Mouse (Mus musculus): ENCODE results near the gene Slc19a1. TPM values are rescaled to one million over a fixed set of nuclear protein-coding genes. Genes with fewer than 3 reads are reported as not detected.
A peak's percentile ranks its signal among the peaks of the same experiment; 100 is the strongest.

Gene Slc19a1
- polyA plus RNA-seq, 1 experiment from 2014 or later, result 24.5 TPM

DNA sequence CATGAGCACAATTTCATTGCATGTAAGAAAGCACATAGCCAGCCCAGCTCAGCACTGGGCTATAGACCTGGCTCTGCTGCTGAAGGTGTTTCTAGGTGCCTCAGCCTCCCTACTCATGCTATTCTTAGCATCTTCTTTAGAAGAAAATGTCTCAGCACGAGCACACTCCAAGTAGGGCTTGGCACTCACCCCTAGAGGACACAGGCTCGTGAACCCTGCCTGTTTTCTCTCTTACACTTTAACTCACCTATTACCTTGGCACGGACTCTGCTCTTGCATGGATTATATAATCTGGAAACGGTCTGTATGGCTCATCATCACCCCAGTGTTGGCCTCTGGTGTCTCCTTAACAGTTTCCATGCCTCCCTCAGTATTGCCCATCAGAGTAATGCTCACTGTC lies 20.4 kb upstream of the Slc19a1 start:
- DNase-seq (ENCODE audit: low spot score) (no peak), ATAC-seq (ENCODE audit: low FRiP score) (no peak)
- Histone ChIP-seq H3K4me1 (replicated peaks; ENCODE audit: control insufficient read depth, insufficient read depth, low read length) (peaks cover 6% of the 10 kb centered on the region; the same call in 1 of the 2 replicates), H3K9me3 (ENCODE audit: control insufficient read depth, low read length) (no peaks in the 10 kb centered on the region), H3K9ac (ENCODE audit: low read depth, low read length) (no peak overlapping the region), H3K27me3 (ENCODE audit: control insufficient read depth, insufficient read depth, low read length) (no peaks in the 10 kb centered on the region), H3K4me3 (ENCODE audit: low read depth, low read length) (no peak overlapping the region), H3K4me2 (replicated peaks; ENCODE audit: low read depth, low read length) (no peak overlapping the region), H3K27ac (ENCODE audit: low read depth, low read length) (no peak overlapping the region), H3K36me3 (ENCODE audit: control insufficient read depth, insufficient read depth, low read length) (no peaks in the 10 kb centered on the region)
- WGBS, result 87% methylated on average over 4 of the region's 4 CpGs

DNA sequence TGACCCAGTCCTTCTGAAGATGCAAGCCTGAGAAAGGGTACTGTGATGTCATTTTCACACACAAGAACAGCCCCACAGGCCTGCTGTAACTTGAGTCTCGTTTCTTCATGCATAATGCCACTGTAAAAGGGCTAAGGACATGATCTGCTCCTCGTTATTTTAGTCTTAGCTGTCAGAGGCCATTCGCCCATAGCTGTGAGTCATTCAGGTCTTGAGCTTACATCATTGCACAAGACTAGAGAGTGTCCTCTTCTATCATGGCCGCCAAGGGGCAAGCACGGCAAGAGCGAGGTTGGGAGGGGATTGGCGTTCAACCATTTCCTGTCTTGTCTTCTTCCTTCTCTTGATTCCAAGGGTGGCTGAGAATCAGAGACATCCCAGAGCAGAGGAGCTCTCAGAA lies 16.0 kb upstream of the Slc19a1 start:
- H3K9me3 ChIP-seq (ENCODE audit: control insufficient read depth, low read length), result no peaks in the 10 kb centered on the region
- DNase-seq (ENCODE audit: low spot score) (no peak), ATAC-seq (ENCODE audit: low FRiP score) (no peak)
- no peak overlapping the region for H3K4me3 ChIP-seq (ENCODE audit: low read depth, low read length)
- no peak overlapping the region for H3K9ac ChIP-seq (ENCODE audit: low read depth, low read length)
- no peak overlapping the region for H3K4me2 ChIP-seq (replicated peaks; ENCODE audit: low read depth, low read length)
- H3K27me3 ChIP-seq (ENCODE audit: control insufficient read depth, insufficient read depth, low read length), result no peaks in the 10 kb centered on the region
- no peak overlapping the region for H3K27ac ChIP-seq (ENCODE audit: low read depth, low read length)
- 79% methylated on average over 7 of the region's 7 CpGs for WGBS
- H3K4me1 ChIP-seq (replicated peaks; ENCODE audit: control insufficient read depth, insufficient read depth, low read length), result no peaks in the 10 kb centered on the region
- H3K36me3 ChIP-seq (ENCODE audit: control insufficient read depth, insufficient read depth, low read length), result no peaks in the 10 kb centered on the region

DNA sequence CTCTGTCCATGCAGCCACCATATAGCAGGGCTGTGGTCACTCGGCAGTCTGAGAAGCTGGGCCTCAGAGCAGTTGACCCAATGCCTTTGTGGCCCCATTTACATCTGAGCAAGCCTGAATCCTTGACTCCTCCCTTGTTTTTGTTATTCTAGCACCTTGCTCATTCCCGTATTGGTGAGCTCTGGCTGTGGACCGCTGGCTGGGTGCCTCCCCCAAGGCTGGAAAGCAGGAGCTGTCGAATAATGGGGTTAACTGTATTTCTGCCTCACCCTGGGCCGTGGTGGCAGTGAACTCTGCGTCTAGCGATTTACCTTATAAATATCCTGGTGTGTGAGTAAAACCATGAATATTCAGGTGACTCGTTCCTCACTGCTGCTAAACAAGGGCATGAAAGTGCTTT lies 15.5 kb upstream of the Slc19a1 start:
- Histone ChIP-seq H3K9me3 (ENCODE audit: control insufficient read depth, low read length) (no peaks in the 10 kb centered on the region), H3K9ac (ENCODE audit: low read depth, low read length) (no peak overlapping the region), H3K27ac (ENCODE audit: low read depth, low read length) (no peak overlapping the region), H3K4me3 (ENCODE audit: low read depth, low read length) (no peak overlapping the region), H3K4me2 (replicated peaks; ENCODE audit: low read depth, low read length) (no peak overlapping the region), H3K4me1 (replicated peaks; ENCODE audit: control insufficient read depth, insufficient read depth, low read length) (no peaks in the 10 kb centered on the region), H3K27me3 (ENCODE audit: control insufficient read depth, insufficient read depth, low read length) (no peaks in the 10 kb centered on the region), H3K36me3 (ENCODE audit: control insufficient read depth, insufficient read depth, low read length) (no peaks in the 10 kb centered on the region)
- DNase-seq (ENCODE audit: low spot score) (no peak), ATAC-seq (ENCODE audit: low FRiP score) (no peak)
- WGBS, result 43% methylated on average over 8 of the region's 8 CpGs

DNA sequence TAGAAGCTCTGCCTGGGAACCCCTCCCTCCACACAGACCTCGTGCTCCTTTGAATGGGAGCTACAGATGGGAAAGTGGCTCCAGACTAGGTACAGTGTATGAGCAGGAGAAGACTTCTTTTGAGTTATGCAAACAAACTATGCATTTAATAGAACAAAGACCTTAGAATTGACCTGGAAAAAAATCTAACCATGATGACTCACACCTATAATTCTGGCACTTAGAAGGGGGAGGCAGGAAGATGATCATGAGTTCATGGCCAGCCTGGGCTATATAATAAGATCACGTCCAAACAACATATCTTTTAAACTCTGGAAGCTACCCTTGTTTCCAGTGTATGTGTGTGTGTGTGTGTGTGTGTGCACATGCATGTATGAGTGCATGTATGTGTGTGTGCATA lies 15.0 kb upstream of the Slc19a1 start:
- no peak overlapping the region for H3K27ac ChIP-seq (ENCODE audit: low read depth, low read length)
- H3K4me2 ChIP-seq (replicated peaks; ENCODE audit: low read depth, low read length), result no peak overlapping the region
- ATAC-seq (ENCODE audit: low FRiP score), result no peak
- no peaks in the 10 kb centered on the region for H3K9me3 ChIP-seq (ENCODE audit: control insufficient read depth, low read length)
- no peak for DNase-seq (ENCODE audit: low spot score)
- H3K36me3 ChIP-seq (ENCODE audit: control insufficient read depth, insufficient read depth, low read length), result no peaks in the 10 kb centered on the region
- H3K9ac ChIP-seq (ENCODE audit: low read depth, low read length), result no peak overlapping the region
- H3K27me3 ChIP-seq (ENCODE audit: control insufficient read depth, insufficient read depth, low read length), result no peaks in the 10 kb centered on the region
- 83% methylated on average over 2 of the region's 2 CpGs for WGBS
- no peaks in the 10 kb centered on the region for H3K4me1 ChIP-seq (replicated peaks; ENCODE audit: control insufficient read depth, insufficient read depth, low read length)
- H3K4me3 ChIP-seq (ENCODE audit: low read depth, low read length), result no peak overlapping the region

DNA sequence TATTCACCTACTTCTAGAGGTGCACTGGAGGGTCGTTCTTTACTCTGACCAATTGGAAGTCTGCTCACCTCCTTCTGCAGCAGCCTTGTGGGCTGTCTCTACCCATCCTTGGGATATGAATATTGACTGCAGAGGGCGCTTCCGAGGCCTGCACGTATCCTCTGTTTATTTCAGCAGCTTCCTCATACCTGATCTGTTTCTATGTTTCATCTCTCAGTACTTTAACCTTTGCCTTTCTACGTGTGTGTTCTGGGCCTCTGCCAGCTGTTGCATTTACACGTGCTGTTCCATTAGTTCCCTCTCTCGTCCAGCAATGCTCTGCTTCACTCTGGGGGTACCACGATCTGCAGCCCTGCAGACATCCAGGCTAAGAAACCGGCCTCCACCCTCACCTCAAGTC lies 14.4 kb upstream of the Slc19a1 start:
- ATAC-seq (ENCODE audit: low FRiP score), result no peak
- Histone ChIP-seq H3K27ac (ENCODE audit: low read depth, low read length) (no peak overlapping the region), H3K4me3 (ENCODE audit: low read depth, low read length) (no peak overlapping the region), H3K4me2 (replicated peaks; ENCODE audit: low read depth, low read length) (no peak overlapping the region), H3K9ac (ENCODE audit: low read depth, low read length) (no peak overlapping the region), H3K9me3 (ENCODE audit: control insufficient read depth, low read length) (no peaks in the 10 kb centered on the region), H3K36me3 (ENCODE audit: control insufficient read depth, insufficient read depth, low read length) (no peaks in the 10 kb centered on the region), H3K27me3 (ENCODE audit: control insufficient read depth, insufficient read depth, low read length) (no peaks in the 10 kb centered on the region), H3K4me1 (replicated peaks; ENCODE audit: control insufficient read depth, insufficient read depth, low read length) (no peaks in the 10 kb centered on the region)
- no peak for DNase-seq (ENCODE audit: low spot score)
- WGBS, result 78% methylated on average over 9 of the region's 9 CpGs

DNA sequence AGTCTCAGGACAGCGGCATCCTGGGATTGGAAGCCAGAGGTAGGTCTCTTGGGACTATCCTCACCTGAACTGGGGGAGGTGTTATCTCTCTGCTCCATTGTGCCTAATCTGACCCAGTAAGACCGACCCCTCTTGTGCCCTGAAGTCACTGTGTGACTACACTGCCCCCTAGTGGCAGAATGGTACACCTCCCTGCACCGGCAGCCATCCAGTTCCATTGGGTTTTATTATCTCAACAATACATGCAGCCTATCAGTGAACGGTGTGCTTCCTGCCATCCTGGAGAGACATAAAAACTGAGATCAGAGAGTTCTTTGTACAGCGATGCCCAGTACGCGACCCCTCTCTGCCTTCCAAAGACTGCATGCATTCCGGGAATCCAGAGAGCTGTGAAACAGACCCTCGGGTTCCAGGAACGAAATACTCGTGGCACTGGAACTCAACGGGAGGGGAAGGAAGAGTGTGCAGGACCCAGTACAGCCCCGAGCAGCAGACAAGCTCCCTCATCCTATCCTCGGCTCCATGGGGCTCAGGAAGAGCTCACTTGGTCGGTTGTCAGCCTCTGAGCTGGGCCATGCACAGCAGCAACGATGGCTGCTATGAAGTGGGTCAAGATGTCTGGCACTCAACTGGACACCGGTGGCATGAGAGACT lies 10.5 kb upstream of the Slc19a1 start:
- ATAC-seq (ENCODE audit: low FRiP score) (peak; percentile 84), DNase-seq (ENCODE audit: low spot score) (peak; percentile 89)
- H3K4me1 ChIP-seq (replicated peaks; ENCODE audit: control insufficient read depth, insufficient read depth, low read length), result no peaks in the 10 kb centered on the region
- 0 out of 2 replicates have a peak overlapping the region, but pooled peaks have one; percentile 5 for H3K4me2 ChIP-seq (replicated peaks; ENCODE audit: low read depth, low read length)
- no peaks in the 10 kb centered on the region for H3K27me3 ChIP-seq (ENCODE audit: control insufficient read depth, insufficient read depth, low read length)
- H3K27ac ChIP-seq (ENCODE audit: low read depth, low read length), result no peak overlapping the region
- 33% methylated on average over 17 of the region's 17 CpGs for WGBS
- H3K36me3 ChIP-seq (ENCODE audit: control insufficient read depth, insufficient read depth, low read length), result no peaks in the 10 kb centered on the region
- no peak overlapping the region for H3K9ac ChIP-seq (ENCODE audit: low read depth, low read length)
- no peaks in the 10 kb centered on the region for H3K9me3 ChIP-seq (ENCODE audit: control insufficient read depth, low read length)
- H3K4me3 ChIP-seq (ENCODE audit: low read depth, low read length), result no peak overlapping the region

DNA sequence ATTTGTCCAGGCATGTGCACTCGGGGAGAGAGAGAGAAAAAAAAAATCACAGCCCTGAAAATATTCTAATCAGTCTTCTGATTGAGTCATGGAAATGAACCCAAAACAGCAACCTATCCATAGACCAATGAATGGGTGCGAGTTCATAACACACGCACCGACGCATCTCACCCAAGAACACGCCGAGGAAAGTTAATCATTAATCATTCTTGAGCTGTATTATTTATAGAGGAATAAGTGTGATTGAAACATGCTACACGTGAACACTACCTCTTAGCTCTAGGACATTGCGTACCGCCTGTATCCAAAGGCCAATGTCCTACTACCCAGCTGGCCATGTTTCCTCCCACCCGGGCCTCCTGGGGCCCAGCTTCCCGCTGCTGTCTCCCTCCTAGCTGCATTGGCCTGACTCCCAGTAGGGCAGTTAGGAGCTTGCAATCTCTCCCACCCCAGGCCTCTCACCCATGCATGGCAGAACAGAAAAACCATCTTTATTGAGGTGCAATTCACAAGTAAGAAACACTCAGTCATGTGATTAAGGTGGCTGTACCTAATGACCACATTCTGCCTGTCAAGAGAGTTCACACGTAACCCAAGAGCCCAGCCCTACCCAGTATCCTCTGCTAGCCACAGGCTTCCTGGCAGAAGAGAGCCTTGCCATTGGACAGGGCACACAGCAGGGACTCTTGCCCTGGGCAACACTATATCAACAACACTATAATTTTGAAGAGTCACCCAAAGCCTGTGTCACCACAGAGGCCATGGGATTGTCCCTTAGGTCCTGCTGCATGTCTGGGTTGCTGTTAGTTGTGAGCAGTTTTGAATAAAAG lies 9.5 kb upstream of the Slc19a1 start:
- Histone ChIP-seq H3K27ac (ENCODE audit: low read depth, low read length) (no peak overlapping the region), H3K4me2 (replicated peaks; ENCODE audit: low read depth, low read length) (no peak overlapping the region), H3K4me1 (replicated peaks; ENCODE audit: control insufficient read depth, insufficient read depth, low read length) (no peaks in the 10 kb centered on the region), H3K9ac (ENCODE audit: low read depth, low read length) (no peak overlapping the region), H3K36me3 (ENCODE audit: control insufficient read depth, insufficient read depth, low read length) (no peaks in the 10 kb centered on the region), H3K9me3 (ENCODE audit: control insufficient read depth, low read length) (no peaks in the 10 kb centered on the region), H3K4me3 (ENCODE audit: low read depth, low read length) (no peak overlapping the region), H3K27me3 (ENCODE audit: control insufficient read depth, insufficient read depth, low read length) (no peaks in the 10 kb centered on the region)
- WGBS, result 85% methylated on average over 13 of the region's 13 CpGs
- no peak for ATAC-seq (ENCODE audit: low FRiP score)
- DNase-seq (ENCODE audit: low spot score), result no peak

DNA sequence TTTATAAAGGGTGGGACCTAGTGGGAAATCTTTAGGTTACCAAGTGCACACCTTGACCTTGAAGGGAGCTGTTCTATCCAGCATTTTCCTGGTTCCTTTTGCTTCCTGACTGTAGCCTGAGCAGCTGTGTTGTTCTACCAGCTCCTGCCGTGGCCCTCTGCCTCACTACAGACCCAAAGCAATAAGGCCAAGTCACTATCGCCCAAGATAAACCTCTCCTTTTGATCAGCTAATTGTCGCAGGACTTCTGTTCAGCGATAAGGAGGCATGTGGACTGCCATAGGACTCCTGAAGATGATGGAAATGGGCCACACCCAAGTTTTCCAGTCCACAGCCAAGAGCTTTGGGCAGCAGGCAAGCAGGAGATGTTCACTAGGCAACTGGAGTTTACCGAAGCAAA lies 7.8 kb upstream of the Slc19a1 start:
- H3K27me3 ChIP-seq (ENCODE audit: control insufficient read depth, insufficient read depth, low read length), result no peaks in the 10 kb centered on the region
- H3K4me1 ChIP-seq (replicated peaks; ENCODE audit: control insufficient read depth, insufficient read depth, low read length), result no peaks in the 10 kb centered on the region
- DNase-seq (ENCODE audit: low spot score) (no peak), ATAC-seq (ENCODE audit: low FRiP score) (no peak)
- no peak overlapping the region for H3K4me2 ChIP-seq (replicated peaks; ENCODE audit: low read depth, low read length)
- no peaks in the 10 kb centered on the region for H3K36me3 ChIP-seq (ENCODE audit: control insufficient read depth, insufficient read depth, low read length)
- H3K9me3 ChIP-seq (ENCODE audit: control insufficient read depth, low read length), result no peaks in the 10 kb centered on the region
- H3K9ac ChIP-seq (ENCODE audit: low read depth, low read length), result no peak overlapping the region
- no peak overlapping the region for H3K4me3 ChIP-seq (ENCODE audit: low read depth, low read length)
- H3K27ac ChIP-seq (ENCODE audit: low read depth, low read length), result no peak overlapping the region
- WGBS, result 82% methylated on average over 5 of the region's 5 CpGs

DNA sequence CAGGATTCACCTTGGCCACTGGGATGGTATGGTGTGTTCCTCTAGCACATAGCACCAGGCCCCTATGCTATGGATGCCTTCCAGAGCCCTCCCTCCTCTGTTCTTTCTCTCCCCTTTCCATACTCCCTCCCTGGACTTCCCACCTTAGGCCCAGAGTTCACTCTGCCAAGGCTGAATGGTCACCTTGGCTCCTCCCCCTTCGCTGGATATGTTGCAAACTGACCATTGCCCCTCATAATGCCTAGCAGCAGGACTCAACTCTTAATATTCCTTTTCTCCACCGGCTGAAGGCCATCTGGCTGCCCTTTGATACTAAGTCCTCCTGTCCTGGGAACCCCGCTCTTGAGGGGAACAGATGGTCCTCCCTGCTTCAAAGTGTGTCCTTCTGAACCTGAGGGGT lies 5.1 kb upstream of the Slc19a1 start:
- H3K4me1 ChIP-seq (replicated peaks; ENCODE audit: control insufficient read depth, insufficient read depth, low read length), result no peaks in the 10 kb centered on the region
- H3K4me3 ChIP-seq (ENCODE audit: low read depth, low read length), result no peak overlapping the region
- no peak overlapping the region for H3K4me2 ChIP-seq (replicated peaks; ENCODE audit: low read depth, low read length)
- 0 out of 2 replicates have a peak, but pooled peaks cover 2% of the 10 kb centered on the region for H3K27me3 ChIP-seq (ENCODE audit: control insufficient read depth, insufficient read depth, low read length)
- no peak overlapping the region for H3K27ac ChIP-seq (ENCODE audit: low read depth, low read length)
- no peak overlapping the region for H3K9ac ChIP-seq (ENCODE audit: low read depth, low read length)
- ATAC-seq (ENCODE audit: low FRiP score) (no peak), DNase-seq (ENCODE audit: low spot score) (no peak)
- H3K36me3 ChIP-seq (ENCODE audit: control insufficient read depth, insufficient read depth, low read length), result no peaks in the 10 kb centered on the region
- WGBS, result 88% methylated on average over 3 of the region's 3 CpGs
- no peaks in the 10 kb centered on the region for H3K9me3 ChIP-seq (ENCODE audit: control insufficient read depth, low read length)
